Comparison of ENCODE assay signal across 8 mouse cellular contexts in the genomic region with DNA sequence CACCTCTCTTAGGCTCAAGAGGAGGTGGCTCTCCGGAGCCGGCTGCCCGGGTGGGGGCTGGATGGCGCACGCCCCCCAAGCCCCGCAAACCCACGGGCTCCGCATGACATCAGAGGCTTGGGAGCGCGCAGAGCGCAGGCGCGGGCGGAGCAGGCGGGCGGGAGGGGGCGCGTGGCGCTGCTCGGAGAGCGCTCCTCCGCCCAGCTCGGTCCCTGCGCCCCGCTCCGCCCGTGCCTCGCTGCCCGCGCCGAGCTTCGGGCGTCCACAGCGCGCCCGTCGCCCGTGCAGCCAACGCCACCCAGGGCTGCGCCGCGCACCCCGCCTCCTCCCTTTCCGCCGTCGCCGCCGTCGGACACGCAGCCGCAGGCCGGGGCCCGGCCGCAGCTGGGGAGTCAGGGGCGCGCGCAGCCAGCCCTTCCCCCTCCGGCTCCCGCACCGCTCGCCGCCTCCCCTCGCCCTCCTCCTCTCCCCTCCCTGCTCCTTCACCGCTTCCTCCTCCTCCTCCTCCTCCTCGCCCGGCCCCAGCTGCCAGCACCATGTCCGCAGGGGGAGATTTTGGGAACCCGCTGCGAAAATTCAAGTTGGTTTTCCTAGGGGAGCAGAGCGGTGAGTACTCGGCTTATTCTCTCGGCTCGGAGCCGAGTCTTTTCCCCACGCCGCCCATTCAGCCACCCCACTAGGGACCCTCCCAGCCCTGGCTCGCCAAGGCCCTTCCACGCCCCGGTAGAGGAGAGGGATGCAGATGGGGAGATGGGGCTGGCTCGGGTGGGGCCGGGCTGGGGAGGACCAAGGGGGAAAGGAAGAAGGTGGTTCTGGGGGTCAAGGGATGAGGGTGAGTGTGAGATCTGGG. TPM values are rescaled to one million over a fixed set of nuclear protein-coding genes. Genes with fewer than 3 reads are reported as not detected.
DNase-seq lines count a peak whose midpoint lies in the region; ATAC-seq and TF ChIP-seq lines count a peak whose summit lies in the region.

TSS of gene Rab6b (plus strand) at position 167 of the 850 bp plus-strand sequence.

- TF ChIP-seq POLR2A in ES-Bruce4 (IDR thresholded peaks at IDR 0.05; ENCODE audit: insufficient read depth, low read length) = no peak

- under 1% methylated on average over 63 of the region's 81 CpGs for WGBS in embryonic facial prominence, embryonic 15.5 days

- no peaks in the 10 kb centered on the region for H3K36me3 ChIP-seq in ES-Bruce4 (ENCODE audit: control insufficient read depth, insufficient read depth, low read length, poor library complexity, severe bottlenecking)
- H3K36me3 ChIP-seq in embryonic facial prominence, embryonic 15.5 days = no peaks in the 10 kb centered on the region

- peak; percentile 69 for ATAC-seq in embryonic facial prominence, embryonic 15.5 days (ENCODE audit: insufficient number of reproducible peaks, low FRiP score, low TSS enrichment, low read depth)

- H3K4me2 ChIP-seq in embryonic facial prominence, embryonic 15.5 days (replicated peaks) = peak within 1 kb of the TSS; percentile 91

- H3K27ac ChIP-seq in ES-Bruce4 (ENCODE audit: insufficient read depth, low read length) = no peak within 1 kb of the TSS
- H3K27ac ChIP-seq in embryonic facial prominence, embryonic 15.5 days (replicated peaks) = no peak within 1 kb of the TSS

- peak; percentile 56 to 59 for DNase-seq in adrenal gland, postnatal 36 days
- DNase-seq in heart, postnatal 14 days = peak; percentile 50 to 58
- peak; percentile 80 for DNase-seq in layer of hippocampus, postnatal 36 days
- DNase-seq in lung, postnatal 14 days = peak; percentile 56
- DNase-seq in right cerebral cortex, postnatal 10 days (ENCODE audit: low spot score in 2 of 2) = peak; percentile 88 to 89
- no peak for DNase-seq in c-Kit-positive CD71-positive TER-119-positive erythroid progenitor cells, embryonic 14.5 days (ENCODE audit: low spot score)

- no peak for TF ChIP-seq EP300 in ES-Bruce4 (IDR thresholded peaks at IDR 0.05; ENCODE audit: insufficient read depth, low read depth, low read length)

- no peaks in the 10 kb centered on the region for H3K27me3 ChIP-seq in ES-Bruce4 (ENCODE audit: control insufficient read depth, insufficient read depth, low read length, poor library complexity, severe bottlenecking)
- peaks cover 46% of the 10 kb centered on the region for H3K27me3 ChIP-seq in embryonic facial prominence, embryonic 15.5 days

- H3K9me3 ChIP-seq in ES-Bruce4 (replicated peaks; ENCODE audit: control insufficient read depth, insufficient read depth, low read length, poor library complexity, severe bottlenecking) = no peaks in the 10 kb centered on the region
- no peaks in the 10 kb centered on the region for H3K9me3 ChIP-seq in embryonic facial prominence, embryonic 15.5 days (replicated peaks)

- H3K4me3 ChIP-seq in ES-Bruce4 (ENCODE audit: low read depth, low read length) = peak within 1 kb of the TSS; percentile 84
- H3K4me3 ChIP-seq in embryonic facial prominence, embryonic 15.5 days (replicated peaks) = peak within 1 kb of the TSS; percentile 69

- intact Hi-C loops in heart, postnatal 14 days (cut with DNase I) = no loop called here

- no peak for TF ChIP-seq CTCF in ES-Bruce4 (IDR thresholded peaks at IDR 0.05; ENCODE audit: low read depth, low read length)

- H3K9ac ChIP-seq in ES-Bruce4 (ENCODE audit: low read depth, poor library complexity, severe bottlenecking) = peak within 1 kb of the TSS; percentile 79
- peak within 1 kb of the TSS; percentile 44 for H3K9ac ChIP-seq in embryonic facial prominence, embryonic 15.5 days

- peaks cover 2% of the 10 kb centered on the region for H3K4me1 ChIP-seq in ES-Bruce4 (ENCODE audit: control insufficient read depth, insufficient read depth, low read length)
- H3K4me1 ChIP-seq in embryonic facial prominence, embryonic 15.5 days = peaks cover 26% of the 10 kb centered on the region

RNA-seq across cellular contexts. Expression of gene Rab6b, which starts in this region (rescaled TPM):
- 23.3 and 24.0 TPM in 2 replicates for polyA plus RNA-seq in ES-Bruce4 (2011; ENCODE audit: insufficient read depth, insufficient read length, low read depth, missing spikeins)
- 1 to 10 TPM; 2.8 to 3.0 TPM for total RNA-seq in adrenal gland, postnatal 36 days (2021)
- 9.5 and 10.2 TPM in 2 replicates for polyA plus RNA-seq in embryonic facial prominence, embryonic 15.5 days (2015; fragmentation: Nextera tagmentation; extraction: Ambion mirVana)
- total RNA-seq in heart, postnatal 14 days (2021) = 1 to 10 TPM; 1.5 to 1.8 TPM
- total RNA-seq in layer of hippocampus, postnatal 36 days (2021) = 100 to 1,000 TPM; 439 to 461 TPM

Comparison
In these comparisons a context has a peak if more than half of its experiments do, and no peak if none do; other contexts are left out.
1. RNA of gene Rab6b (total RNA-seq): 439 to 461 TPM in layer of hippocampus, postnatal 36 days; 2.8 to 3.0 TPM in adrenal gland, postnatal 36 days and 1.5 to 1.8 TPM in heart, postnatal 14 days; every median in the first group is over 100 times any median in the second.